Mouse (Mus musculus) midbrain, postnatal 0 days (tissue): Measurements from ENCODE around the gene Tet3. TPM values are rescaled to one million over a fixed set of nuclear protein-coding genes. Genes with fewer than 3 reads are reported as not detected.

Source experiments
- ATAC-seq: fragments of 200-750 bp; cut with Nextera tagmentation; 2 replicates; pipeline ENCODE4 v1.8.0; 2017; ENCODE audit warnings: moderate number of reproducible peaks, mild to moderate bottlenecking, moderate TSS enrichment, moderate library complexity; ENCODE audit not compliant: low FRiP score
- DNase-seq: peaks from one replicate; pipeline ENCODE4 v3.0.0-alpha.2; 2015; ENCODE audit warnings: low spot score
- H3K27ac ChIP-seq: fragments of 300-500 bp; sonication (generic); 2 replicates; pipeline ENCODE4 v1.5.1; 2014; ENCODE audit warnings: low read depth, mild to moderate bottlenecking, low read length, mixed read lengths
- H3K27me3 ChIP-seq: fragments of 300-500 bp; sonication (generic); 2 replicates; pipeline ENCODE4 v1.6.1; 2014; ENCODE audit warnings: low read length, control low read depth, mixed read lengths; ENCODE audit not compliant: insufficient read depth
- H3K36me3 ChIP-seq: fragments of 300-500 bp; sonication (generic); 2 replicates; pipeline ENCODE4 v1.6.1; 2014; ENCODE audit warnings: low read length, control low read depth, mixed read lengths; ENCODE audit not compliant: insufficient read depth
- H3K4me1 ChIP-seq: fragments of 300-500 bp; sonication (generic); 2 replicates; pipeline ENCODE4 v1.6.1; 2014; ENCODE audit warnings: mild to moderate bottlenecking, control low read depth, antibody characterized with exemption, low read length, mixed read lengths; ENCODE audit not compliant: insufficient read depth
- H3K4me2 ChIP-seq: fragments of 300-500 bp; sonication (generic); 2 replicates; pipeline ENCODE4 v1.6.1; 2014; ENCODE audit warnings: low read depth, mild to moderate bottlenecking, low read length, mixed read lengths; ENCODE audit not compliant: poor library complexity, severe bottlenecking
- H3K4me3 ChIP-seq: fragments of 300-500 bp; sonication (generic); 2 replicates; pipeline ENCODE4 v1.5.1; 2014; ENCODE audit warnings: low read depth, mild to moderate bottlenecking, low read length, moderate library complexity
- H3K9ac ChIP-seq: fragments of 300-500 bp; sonication (generic); replicated peaks from 2 replicates; pipeline ENCODE4 v1.6.1; 2014; ENCODE audit warnings: mild to moderate bottlenecking, low read length, moderate library complexity, mixed read lengths; ENCODE audit not compliant: poor library complexity, severe bottlenecking
- H3K9me3 ChIP-seq: fragments of 300-500 bp; sonication (generic); 2 replicates; pipeline ENCODE4 v1.6.1; 2016; ENCODE audit warnings: low read length, control low read depth
- CTCF ChIP-seq: IDR thresholded peaks from 2 replicates; pipeline ENCODE4 v1.5.1; 2016; ENCODE audit warnings: antibody characterized with exemption, mild to moderate bottlenecking
- WGBS: fragments of 180-500 bp; shearing (Covaris S2); extraction: QIAGEN DNeasy Blood & Tissue Kit; methylation state at CpG from one replicate; pipeline ENCODE4 v1.1.7; 2014; 5-methylcytosine and 5-hydroxymethylcytosine counted together
- polyA plus RNA-seq: library from polyadenylated mRNA; unstranded; fragments of >200 nt; fragmentation: Nextera tagmentation; extraction: Ambion mirVana; gene quantifications from 2 replicates; pipeline ENCODE4 v1.2.1, GENCODE M21; 2015
- total RNA-seq: library from RNA; depleted of rRNA; stranded (reverse); fragments of >200 nt; gene quantifications from 2 replicates; pipeline ENCODE4 v1.2.3, GENCODE M21; 2014

The Tet3 gene
- total and polyA plus RNA-seq, 2 experiments from 2014 or later, result 32.0 to 48.5 TPM

DNA sequence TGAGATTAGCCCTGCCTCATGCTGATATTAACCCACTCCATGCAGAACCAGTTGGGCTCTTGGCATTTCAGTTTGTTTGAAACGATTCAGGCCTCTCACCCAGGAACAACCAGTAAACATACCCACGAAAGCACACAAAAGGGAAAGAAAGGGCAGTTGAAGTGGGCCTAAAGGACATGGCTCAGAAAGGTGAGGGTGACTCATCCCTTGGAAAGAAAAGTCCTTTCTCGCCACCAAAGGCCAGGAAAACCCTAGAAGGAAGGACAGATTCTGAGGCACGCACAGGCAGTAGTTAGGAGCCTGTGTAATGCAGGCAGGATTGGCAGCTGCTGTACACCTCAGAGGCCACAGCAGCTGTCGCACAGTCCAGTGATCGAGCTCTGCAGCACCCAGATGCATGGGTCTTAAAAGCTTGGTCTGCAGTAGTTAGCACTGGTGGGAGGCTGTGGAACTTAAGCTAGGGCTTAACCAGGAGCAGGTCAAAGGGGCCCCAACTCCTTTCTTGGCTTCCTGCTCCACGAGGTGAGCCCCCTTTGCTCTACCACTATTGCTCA lies 53.3 kb downstream of the Tet3 start:
- H3K4me3 ChIP-seq, result no peak overlapping the region
- no peaks in the 10 kb centered on the region for H3K27me3 ChIP-seq
- H3K4me2 ChIP-seq, result no peak overlapping the region
- no peaks in the 10 kb centered on the region for H3K9me3 ChIP-seq
- no peak overlapping the region for H3K9ac ChIP-seq
- peaks cover 36% of the 10 kb centered on the region for H3K36me3 ChIP-seq
- no peak overlapping the region for H3K27ac ChIP-seq
- TF ChIP-seq CTCF, result no peak
- DNase-seq, result no peak
- WGBS, result 83% methylated on average over 7 of the region's 7 CpGs
- no peaks in the 10 kb centered on the region for H3K4me1 ChIP-seq
- no peak for ATAC-seq

DNA sequence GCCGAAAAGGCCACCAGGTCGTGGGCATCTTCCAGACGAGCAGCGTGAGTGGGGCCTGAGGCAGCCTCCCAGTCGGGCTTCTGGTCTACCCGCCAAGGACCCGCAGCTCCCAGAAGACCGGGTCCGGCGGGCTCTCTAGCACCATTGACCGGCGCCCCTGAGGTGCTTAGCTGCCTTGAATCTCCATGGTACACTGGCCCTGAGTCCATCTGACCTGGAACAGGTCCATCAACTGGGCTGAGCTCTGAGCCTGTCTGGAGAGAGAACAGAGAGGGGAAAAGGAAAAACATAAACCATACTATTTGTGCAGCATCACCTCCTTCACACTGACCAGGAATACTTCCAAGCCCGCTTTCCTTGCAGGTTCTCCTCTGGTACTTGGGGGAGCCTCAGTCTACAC lies 54.3 kb downstream of the Tet3 start:
- no peak for TF ChIP-seq CTCF
- H3K36me3 ChIP-seq, result peaks cover 36% of the 10 kb centered on the region
- WGBS, result 96% methylated on average over 13 of the region's 13 CpGs
- H3K27ac ChIP-seq, result no peak overlapping the region
- DNase-seq (no peak), ATAC-seq (no peak)
- no peak overlapping the region for H3K4me3 ChIP-seq
- H3K4me1 ChIP-seq, result no peaks in the 10 kb centered on the region
- no peaks in the 10 kb centered on the region for H3K9me3 ChIP-seq
- H3K27me3 ChIP-seq, result no peaks in the 10 kb centered on the region
- H3K9ac ChIP-seq, result no peak overlapping the region
- no peak overlapping the region for H3K4me2 ChIP-seq

DNA sequence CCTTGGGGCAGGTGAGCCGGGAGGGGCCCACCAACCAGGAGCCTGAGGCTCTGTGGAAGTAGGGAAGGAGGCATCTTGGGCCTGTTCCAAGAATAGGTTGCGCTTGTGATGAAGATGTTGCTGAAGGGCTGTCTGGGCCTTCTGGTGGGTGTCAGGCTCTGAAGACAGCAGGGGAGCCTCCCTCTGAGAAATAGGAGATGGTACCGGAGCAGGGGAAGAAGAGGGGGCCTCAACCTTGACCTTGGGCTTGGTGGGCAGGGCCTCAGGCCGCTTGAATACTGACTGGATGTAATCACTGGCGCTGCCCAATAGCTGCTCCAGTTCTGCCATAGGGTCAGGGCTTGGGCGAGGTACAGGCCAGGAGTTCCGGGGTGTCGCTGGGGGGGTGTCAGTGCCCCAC lies 55.4 kb downstream of the Tet3 start:
- no peaks in the 10 kb centered on the region for H3K27me3 ChIP-seq
- WGBS, result 91% methylated on average over 8 of the region's 8 CpGs
- H3K4me3 ChIP-seq, result no peak overlapping the region
- H3K4me2 ChIP-seq, result no peak overlapping the region
- ATAC-seq (no peak), DNase-seq (no peak)
- no peak overlapping the region for H3K9ac ChIP-seq
- no peak overlapping the region for H3K27ac ChIP-seq
- TF ChIP-seq CTCF, result no peak
- peaks cover 36% of the 10 kb centered on the region for H3K36me3 ChIP-seq
- no peaks in the 10 kb centered on the region for H3K9me3 ChIP-seq
- no peaks in the 10 kb centered on the region; the same call in 1 of the 2 replicates for H3K4me1 ChIP-seq

DNA sequence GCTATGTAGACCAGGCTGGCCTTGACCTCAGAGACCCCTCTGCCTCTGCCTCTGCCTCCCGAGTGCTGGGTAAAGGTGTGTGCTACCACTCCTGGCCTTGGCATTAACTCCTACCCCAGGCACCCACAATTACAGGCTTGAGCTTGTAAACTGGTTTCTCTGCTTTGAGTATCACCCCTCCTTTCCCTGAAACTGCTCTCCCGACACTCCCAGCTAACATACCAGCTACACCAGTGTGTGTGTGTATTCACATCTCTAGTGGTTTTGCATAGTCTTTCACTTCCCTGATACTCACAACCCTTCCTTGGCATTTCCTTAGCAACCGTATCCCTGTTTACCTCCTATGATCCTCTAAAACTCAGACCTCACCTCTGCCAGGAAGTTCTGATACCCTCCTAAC lies 59.1 kb downstream of the Tet3 start:
- WGBS, result 77% methylated on average over 3 of the region's 3 CpGs
- no peak for DNase-seq

DNA sequence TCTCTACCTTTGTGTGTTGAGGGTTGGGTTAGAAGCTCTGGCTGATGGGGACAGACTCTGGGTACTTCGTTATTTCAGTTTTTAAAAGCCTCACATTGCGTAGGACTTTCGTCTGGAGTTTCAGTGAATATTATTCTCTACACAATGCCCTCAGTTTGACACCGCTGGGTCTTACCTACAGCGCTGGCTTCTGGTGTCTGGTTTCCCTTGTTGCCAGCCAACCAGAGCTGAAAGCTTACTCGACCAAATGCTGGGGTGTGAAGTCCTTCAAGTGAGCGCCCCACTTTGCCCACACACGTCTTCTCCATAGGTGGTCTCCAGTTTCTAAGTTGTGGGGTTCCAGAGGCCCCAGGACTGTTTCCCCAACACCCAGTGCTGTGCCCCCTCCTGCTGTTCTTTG lies 61.2 kb downstream of the Tet3 start:
- Histone ChIP-seq H3K4me1 (no peaks in the 10 kb centered on the region; the same call in 1 of the 2 replicates), H3K4me2 (no peak overlapping the region), H3K27ac (no peak overlapping the region), H3K9me3 (no peaks in the 10 kb centered on the region), H3K4me3 (no peak overlapping the region), H3K27me3 (no peaks in the 10 kb centered on the region), H3K36me3 (peaks cover 28% of the 10 kb centered on the region), H3K9ac (no peak overlapping the region)
- DNase-seq (no peak), ATAC-seq (no peak)
- no peak for TF ChIP-seq CTCF
- WGBS, result 83% methylated on average over 8 of the region's 8 CpGs

More for the DNA sequence above, 59.1 kb downstream of the Tet3 start:
- no peak overlapping the region for H3K4me2 ChIP-seq
- H3K36me3 ChIP-seq, result peaks cover 44% of the 10 kb centered on the region
- H3K4me1 ChIP-seq, result no peaks in the 10 kb centered on the region; the same call in 1 of the 2 replicates
- H3K9ac ChIP-seq, result no peak overlapping the region
- H3K27ac ChIP-seq, result no peak overlapping the region
- no peak for TF ChIP-seq CTCF
- no peaks in the 10 kb centered on the region for H3K27me3 ChIP-seq
- H3K9me3 ChIP-seq, result no peaks in the 10 kb centered on the region
- no peak overlapping the region for H3K4me3 ChIP-seq
- ATAC-seq, result no peak

DNA sequence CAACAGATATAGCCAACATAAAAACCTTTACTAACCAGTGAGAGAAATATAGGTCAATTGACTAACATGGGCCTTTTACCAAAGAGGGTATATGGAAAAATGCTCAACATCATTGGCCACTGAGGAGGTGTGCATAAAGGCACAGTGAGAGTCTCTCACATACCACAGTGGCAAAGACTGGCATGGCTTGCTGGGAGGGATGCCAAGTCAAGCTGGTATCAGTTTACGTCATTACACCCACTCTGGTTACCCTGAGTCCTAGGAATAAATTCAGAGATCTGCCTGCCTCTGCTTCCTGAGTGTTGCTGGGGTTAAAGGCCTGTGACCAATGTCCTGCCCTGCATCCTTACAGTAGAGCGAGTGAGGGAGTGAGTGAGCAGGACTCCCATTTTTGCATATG lies 62.2 kb downstream of the Tet3 start:
- peaks cover 21% of the 10 kb centered on the region for H3K36me3 ChIP-seq
- no peak for TF ChIP-seq CTCF
- no peaks in the 10 kb centered on the region for H3K27me3 ChIP-seq
- no peaks in the 10 kb centered on the region for H3K9me3 ChIP-seq
- H3K4me1 ChIP-seq, result no peaks in the 10 kb centered on the region; the same call in 1 of the 2 replicates
- H3K4me3 ChIP-seq, result no peak overlapping the region
- H3K27ac ChIP-seq, result no peak overlapping the region
- no peak overlapping the region for H3K9ac ChIP-seq
- no peak for DNase-seq
- WGBS, result 96% methylated on average over 2 of the region's 2 CpGs
- H3K4me2 ChIP-seq, result no peak overlapping the region
- ATAC-seq, result no peak
